Mouse (Mus musculus): ENCODE data around the gene Rpl27. TPM values are rescaled to one million over a fixed set of nuclear protein-coding genes. Genes with fewer than 3 reads are reported as not detected.

Rpl27 gene
- polyA plus RNA-seq, 1 experiment from 2014 or later, result 344 TPM

Small RNA genes within 50 kb of the gene (microRNA-seq; reads per million reads assigned to microRNA genes)
- not detected for gene Mir6929

Other genes with a start within 250 kb of the Rpl27 start
- 17.3 and 18.5 TPM in 2 replicates for gene Ezh1, start 215.8 kb upstream of the Rpl27 start, polyA plus RNA-seq (2016; fragmentation: Nextera tagmentation; extraction: Ambion mirVana)
- 60.1 and 62.2 TPM in 2 replicates for gene Ramp2, start 196.3 kb upstream of the Rpl27 start, polyA plus RNA-seq (2016; fragmentation: Nextera tagmentation; extraction: Ambion mirVana)
- 90.9 and 97.4 TPM in 2 replicates for gene Vps25, start 188.6 kb upstream of the Rpl27 start, polyA plus RNA-seq (2016; fragmentation: Nextera tagmentation; extraction: Ambion mirVana)
- 8.5 and 9.5 TPM in 2 replicates for gene Wnk4, start 181.7 kb upstream of the Rpl27 start, polyA plus RNA-seq (2016; fragmentation: Nextera tagmentation; extraction: Ambion mirVana)
- 1.5 TPM in 2 replicates for gene Cntd1, start 163.3 kb upstream of the Rpl27 start, polyA plus RNA-seq (2016; fragmentation: Nextera tagmentation; extraction: Ambion mirVana)
- gene Coa3, start 163.2 kb upstream of the Rpl27 start, polyA plus RNA-seq (2016; fragmentation: Nextera tagmentation; extraction: Ambion mirVana), result 195 and 210 TPM in 2 replicates
- 154 and 158 TPM in 2 replicates for gene Becn1, start 140.0 kb upstream of the Rpl27 start, polyA plus RNA-seq (2016; fragmentation: Nextera tagmentation; extraction: Ambion mirVana)
- 157 and 169 TPM in 2 replicates for gene Psme3, start 126.1 kb upstream of the Rpl27 start, polyA plus RNA-seq (2016; fragmentation: Nextera tagmentation; extraction: Ambion mirVana)
- 2.4 and 3.5 TPM in 2 replicates for gene Aoc2, start 117.2 kb upstream of the Rpl27 start, polyA plus RNA-seq (2016; fragmentation: Nextera tagmentation; extraction: Ambion mirVana)
- gene Aoc3, start 111.7 kb upstream of the Rpl27 start, polyA plus RNA-seq (2016; fragmentation: Nextera tagmentation; extraction: Ambion mirVana), result 0.07 TPM in 1 of 2 replicates, not detected in the other
- not detected in 2 replicates for gene G6pc, start 74.7 kb upstream of the Rpl27 start, polyA plus RNA-seq (2016; fragmentation: Nextera tagmentation; extraction: Ambion mirVana)
- gene Aarsd1, start 24.7 kb upstream of the Rpl27 start, polyA plus RNA-seq (2016; fragmentation: Nextera tagmentation; extraction: Ambion mirVana), result 77.7 and 79.0 TPM in 2 replicates
- 7.4 and 8.1 TPM in 2 replicates for gene Gm27029, start 17.5 kb upstream of the Rpl27 start, polyA plus RNA-seq (2016; fragmentation: Nextera tagmentation; extraction: Ambion mirVana)
- gene Rundc1, start 17.2 kb upstream of the Rpl27 start, polyA plus RNA-seq (2016; fragmentation: Nextera tagmentation; extraction: Ambion mirVana), result 27.6 and 29.4 TPM in 2 replicates
- gene Ptges3l, start 17.0 kb upstream of the Rpl27 start, polyA plus RNA-seq (2016; fragmentation: Nextera tagmentation; extraction: Ambion mirVana), result 3.0 and 5.9 TPM in 2 replicates
- gene Ifi35, start 6.1 kb downstream of the Rpl27 start, polyA plus RNA-seq (2016; fragmentation: Nextera tagmentation; extraction: Ambion mirVana), result 4.2 and 5.7 TPM in 2 replicates
- 112 and 121 TPM in 2 replicates for gene Rnd2, start 22.7 kb downstream of the Rpl27 start, polyA plus RNA-seq (2016; fragmentation: Nextera tagmentation; extraction: Ambion mirVana)
- gene Vat1, start 23.9 kb downstream of the Rpl27 start, polyA plus RNA-seq (2016; fragmentation: Nextera tagmentation; extraction: Ambion mirVana), result 94.8 and 95.7 TPM in 2 replicates
- gene Brca1, start 109.7 kb downstream of the Rpl27 start, polyA plus RNA-seq (2016; fragmentation: Nextera tagmentation; extraction: Ambion mirVana), result 11.2 and 12.1 TPM in 2 replicates
- gene Nbr1, start 109.9 kb downstream of the Rpl27 start, polyA plus RNA-seq (2016; fragmentation: Nextera tagmentation; extraction: Ambion mirVana), result 122 and 128 TPM in 2 replicates
- gene Tmem106a, start 139.9 kb downstream of the Rpl27 start, polyA plus RNA-seq (2016; fragmentation: Nextera tagmentation; extraction: Ambion mirVana), result 3.9 and 4.9 TPM in 2 replicates
- gene Gm11634, start 157.0 kb downstream of the Rpl27 start, polyA plus RNA-seq (2016; fragmentation: Nextera tagmentation; extraction: Ambion mirVana), result not detected in 2 replicates
- 29.4 and 35.4 TPM in 2 replicates for gene Rdm1, start 184.9 kb downstream of the Rpl27 start, polyA plus RNA-seq (2016; fragmentation: Nextera tagmentation; extraction: Ambion mirVana)
- gene Arl4d, start 223.2 kb downstream of the Rpl27 start, polyA plus RNA-seq (2016; fragmentation: Nextera tagmentation; extraction: Ambion mirVana), result 11.6 and 12.1 TPM in 2 replicates

Measured in hindbrain, embryonic 12.5 days (tissue).